Mouse (Mus musculus) activated CD4-positive, CD25-positive, alpha-beta regulatory T cell, adult 4 months (primary cell): ENCODE results near the gene Ptpn18. TPM values are rescaled to one million over a fixed set of nuclear protein-coding genes. Genes with fewer than 3 reads are reported as not detected.
A peak's percentile ranks its signal among the peaks of the same experiment; 100 is the strongest.
"Not testable (repeated sequence)": the region's sequence is repeated elsewhere in the genome, so short reads cannot be mapped to it uniquely, and the experiment has no call there.

Source experiments
- ATAC-seq: one replicate; pipeline ENCODE4 v1.8.0; 2017
- polyA plus RNA-seq, 2 experiments: library from polyadenylated mRNA; unstranded; fragments of 100-300 nt; shearing (Covaris generic); gene quantifications; one replicate each; pipeline ENCODE4 v1.2.1; 2017

Ptpn18 gene
- polyA plus RNA-seq, 2 experiments from 2014 or later, result 175 to 257 TPM

- no peak for ATAC-seq
Observed at GRCm38 (mm10) chr1:34468051-34468450, 8.5 kb downstream of the Ptpn18 start.

- no peak for ATAC-seq
Observed at GRCm38 (mm10) chr1:34468500-34468899, 8.9 kb downstream of the Ptpn18 start.

GRCm38 (mm10) chr1:34469801-34470200 lies 10.2 kb downstream of the Ptpn18 start:
- no peak for ATAC-seq

GRCm38 (mm10) chr1:34472427-34473300 lies 13.1 kb downstream of the Ptpn18 start:
- peak; percentile 87 for ATAC-seq

- ATAC-seq, result peak; percentile 59
Observed at GRCm38 (mm10) chr1:34478891-34479655, 19.5 kb downstream of the Ptpn18 start.

GRCm38 (mm10) chr1:34480801-34481200 lies 21.2 kb downstream of the Ptpn18 start:
- peak; percentile 36 for ATAC-seq

GRCm38 (mm10) chr1:34481920-34482669 lies 22.5 kb downstream of the Ptpn18 start:
- ATAC-seq, result no peak

GRCm38 (mm10) chr1:34484470-34484869 lies 24.9 kb downstream of the Ptpn18 start:
- ATAC-seq, result peak; percentile 44

- ATAC-seq, result peak; percentile 78
Observed at GRCm38 (mm10) chr1:34485461-34486188, 26.1 kb downstream of the Ptpn18 start.

- ATAC-seq, result no peak
Observed at GRCm38 (mm10) chr1:34487383-34487782, 27.8 kb downstream of the Ptpn18 start.

GRCm38 (mm10) chr1:34489852-34490541 lies 30.4 kb downstream of the Ptpn18 start:
- no peak for ATAC-seq

- ATAC-seq, result no peak
Observed at GRCm38 (mm10) chr1:34491480-34491879, 31.9 kb downstream of the Ptpn18 start.

- ATAC-seq, result no peak
Observed at GRCm38 (mm10) chr1:34502991-34503390, 43.4 kb downstream of the Ptpn18 start.

GRCm38 (mm10) chr1:34505307-34505706 lies 45.7 kb downstream of the Ptpn18 start:
- no peak for ATAC-seq

- no peak for ATAC-seq
Observed at GRCm38 (mm10) chr1:34505970-34506551, 46.5 kb downstream of the Ptpn18 start.

- no peak for ATAC-seq
Observed at GRCm38 (mm10) chr1:34507986-34508385, 48.4 kb downstream of the Ptpn18 start.

- peak; percentile 88 for ATAC-seq
Observed at GRCm38 (mm10) chr1:34510575-34510981, 51.0 kb downstream of the Ptpn18 start.

GRCm38 (mm10) chr1:34511027-34511426 lies 51.5 kb downstream of the Ptpn18 start:
- peak; percentile 62 for ATAC-seq

GRCm38 (mm10) chr1:34513068-34513467 lies 53.5 kb downstream of the Ptpn18 start:
- no peak for ATAC-seq

- no peak for ATAC-seq
Observed at GRCm38 (mm10) chr1:34516595-34516994, 57.0 kb downstream of the Ptpn18 start.

- not testable (repeated sequence) for ATAC-seq
Observed at GRCm38 (mm10) chr1:34517297-34517696, 57.7 kb downstream of the Ptpn18 start.
